Mouse (Mus musculus) lung, postnatal 0 days (tissue): ENCODE results near the gene Ahctf1.

Experiments
- CTCF ChIP-seq: IDR thresholded peaks from 2 replicates; pipeline ENCODE4 v1.5.1; 2016; ENCODE audit warnings: antibody characterized with exemption, mild to moderate bottlenecking
- EP300 ChIP-seq: IDR thresholded peaks from 2 replicates; pipeline ENCODE4 v1.6.1; 2016; ENCODE audit warnings: antibody characterized with exemption, mild to moderate bottlenecking, control low read depth

DNA sequence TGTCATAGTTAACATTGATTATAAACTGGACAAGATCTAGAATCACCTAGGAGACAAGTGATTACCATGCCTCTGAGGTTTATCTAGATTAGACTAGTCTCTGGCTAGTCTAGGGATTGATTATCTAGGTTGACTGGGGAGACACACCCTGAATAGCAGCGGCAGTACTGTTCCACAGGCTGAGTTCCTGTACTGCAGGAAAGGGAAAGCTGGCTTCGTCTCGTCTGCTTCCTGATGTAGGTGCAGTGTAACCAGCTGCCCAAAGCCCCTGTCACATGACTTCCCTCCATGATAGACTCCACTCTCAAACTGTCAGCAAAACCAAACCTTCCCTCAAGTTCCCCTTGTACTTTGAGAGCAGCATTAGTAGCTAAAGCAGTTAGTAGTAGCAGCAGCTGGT lies 99.3 kb downstream of the Ahctf1 start:
- TF ChIP-seq EP300: no peak
- TF ChIP-seq CTCF: no peak
